Mouse (Mus musculus) midbrain, postnatal 0 days (tissue): ENCODE data around the gene Nsg1. TPM values are rescaled to one million over a fixed set of nuclear protein-coding genes. Genes with fewer than 3 reads are reported as not detected.

Experiments
- ATAC-seq: fragments of 200-750 bp; cut with Nextera tagmentation; 2 replicates; pipeline ENCODE4 v1.8.0; 2017; ENCODE audit warnings: moderate number of reproducible peaks, mild to moderate bottlenecking, moderate TSS enrichment, moderate library complexity; ENCODE audit not compliant: low FRiP score
- DNase-seq: peaks from one replicate; pipeline ENCODE4 v3.0.0-alpha.2; 2015; ENCODE audit warnings: low spot score
- H3K27ac ChIP-seq: fragments of 300-500 bp; sonication (generic); 2 replicates; pipeline ENCODE4 v1.5.1; 2014; ENCODE audit warnings: low read depth, mild to moderate bottlenecking, low read length, mixed read lengths
- H3K27me3 ChIP-seq: fragments of 300-500 bp; sonication (generic); 2 replicates; pipeline ENCODE4 v1.6.1; 2014; ENCODE audit warnings: low read length, control low read depth, mixed read lengths; ENCODE audit not compliant: insufficient read depth
- H3K36me3 ChIP-seq: fragments of 300-500 bp; sonication (generic); 2 replicates; pipeline ENCODE4 v1.6.1; 2014; ENCODE audit warnings: low read length, control low read depth, mixed read lengths; ENCODE audit not compliant: insufficient read depth
- H3K4me1 ChIP-seq: fragments of 300-500 bp; sonication (generic); 2 replicates; pipeline ENCODE4 v1.6.1; 2014; ENCODE audit warnings: mild to moderate bottlenecking, control low read depth, antibody characterized with exemption, low read length, mixed read lengths; ENCODE audit not compliant: insufficient read depth
- H3K4me2 ChIP-seq: fragments of 300-500 bp; sonication (generic); 2 replicates; pipeline ENCODE4 v1.6.1; 2014; ENCODE audit warnings: low read depth, mild to moderate bottlenecking, low read length, mixed read lengths; ENCODE audit not compliant: poor library complexity, severe bottlenecking
- H3K4me3 ChIP-seq: fragments of 300-500 bp; sonication (generic); 2 replicates; pipeline ENCODE4 v1.5.1; 2014; ENCODE audit warnings: low read depth, mild to moderate bottlenecking, low read length, moderate library complexity
- H3K9ac ChIP-seq: fragments of 300-500 bp; sonication (generic); replicated peaks from 2 replicates; pipeline ENCODE4 v1.6.1; 2014; ENCODE audit warnings: mild to moderate bottlenecking, low read length, moderate library complexity, mixed read lengths; ENCODE audit not compliant: poor library complexity, severe bottlenecking
- H3K9me3 ChIP-seq: fragments of 300-500 bp; sonication (generic); 2 replicates; pipeline ENCODE4 v1.6.1; 2016; ENCODE audit warnings: low read length, control low read depth
- CTCF ChIP-seq: IDR thresholded peaks from 2 replicates; pipeline ENCODE4 v1.5.1; 2016; ENCODE audit warnings: antibody characterized with exemption, mild to moderate bottlenecking
- WGBS: fragments of 180-500 bp; shearing (Covaris S2); extraction: QIAGEN DNeasy Blood & Tissue Kit; methylation state at CpG from one replicate; pipeline ENCODE4 v1.1.7; 2014; 5-methylcytosine and 5-hydroxymethylcytosine counted together
- polyA plus RNA-seq: library from polyadenylated mRNA; unstranded; fragments of >200 nt; fragmentation: Nextera tagmentation; extraction: Ambion mirVana; gene quantifications from 2 replicates; pipeline ENCODE4 v1.2.1, GENCODE M21; 2015
- total RNA-seq: library from RNA; depleted of rRNA; stranded (reverse); fragments of >200 nt; gene quantifications from 2 replicates; pipeline ENCODE4 v1.2.3, GENCODE M21; 2014

Gene Nsg1
- total and polyA plus RNA-seq, 2 experiments from 2014 or later = 1,351 to 1,877 TPM

DNA sequence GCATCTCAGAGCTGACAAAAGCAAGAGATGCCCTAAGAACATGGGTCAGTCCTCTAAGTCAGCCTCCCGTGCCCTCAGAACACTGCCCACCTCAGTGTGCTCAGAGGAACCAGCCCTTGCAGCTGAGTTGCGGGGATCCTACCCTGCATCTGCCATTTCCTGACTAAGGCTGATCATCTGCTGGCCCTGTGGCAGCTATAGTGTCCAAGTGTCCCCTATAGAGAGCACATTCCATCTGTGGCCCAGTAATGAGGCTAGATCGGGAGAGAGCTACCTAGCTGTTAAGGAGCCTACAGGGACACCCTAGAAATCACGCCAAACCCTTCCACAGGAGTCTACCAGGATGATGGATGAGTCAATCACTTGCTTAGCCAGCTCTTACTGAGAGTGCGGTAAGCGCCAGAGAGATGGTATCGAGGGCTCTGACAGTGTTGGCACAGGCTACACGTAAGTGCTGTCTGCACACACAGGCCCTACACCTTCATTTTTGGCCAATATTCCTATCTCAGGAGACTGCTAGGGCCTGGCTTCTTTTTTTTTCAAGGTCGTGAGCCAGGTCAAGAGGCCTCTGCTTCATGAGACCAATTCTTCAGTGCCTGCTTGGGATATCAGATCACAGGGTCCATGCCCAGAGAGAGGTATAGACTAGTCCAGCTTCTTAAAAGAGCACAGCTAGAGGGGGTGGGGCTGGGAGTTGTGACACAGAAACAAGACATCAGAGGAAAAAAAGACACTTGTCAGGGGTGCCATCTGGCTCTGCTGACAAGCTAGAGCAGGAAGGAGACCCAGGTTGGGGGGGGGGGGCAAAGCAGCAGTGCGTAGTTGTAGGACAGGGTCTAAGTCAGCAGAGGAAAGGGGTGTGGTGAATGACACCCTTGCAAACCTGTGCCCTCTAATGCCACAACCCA, 7.3 kb downstream of the Nsg1 start:
- Histone ChIP-seq H3K9me3 (no peaks in the 10 kb centered on the region), H3K4me2 (peak overlapping the region; percentile 30; the same call in 1 of the 2 replicates), H3K4me1 (peaks cover 45% of the 10 kb centered on the region), H3K27me3 (no peaks in the 10 kb centered on the region), H3K4me3 (no peak overlapping the region), H3K36me3 (peaks cover 76% of the 10 kb centered on the region), H3K9ac (no peak overlapping the region), H3K27ac (no peak overlapping the region)
- TF ChIP-seq CTCF = no peak
- ATAC-seq (no peak), DNase-seq (peak; percentile 44)
- 73% methylated on average over 9 of the region's 10 CpGs for WGBS

DNA sequence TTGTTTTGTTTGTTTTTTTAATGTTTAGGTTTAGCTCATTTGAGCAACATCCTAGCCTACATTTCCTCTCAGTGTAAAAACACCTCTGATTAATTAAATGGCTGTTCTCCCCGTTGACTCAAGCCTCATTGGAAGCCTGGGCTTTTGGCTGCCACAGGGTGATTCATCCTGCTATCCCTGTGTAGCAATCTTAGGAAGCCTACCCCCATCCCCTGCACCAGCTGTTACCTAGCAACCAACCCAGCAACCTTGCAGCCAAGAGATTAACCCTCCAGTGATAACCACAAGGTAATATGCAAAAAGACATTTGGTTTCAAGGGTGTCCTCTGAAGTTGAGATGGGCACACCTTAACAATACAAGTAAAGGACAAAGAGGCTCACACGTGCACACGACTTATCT, 8.4 kb downstream of the Nsg1 start:
- DNase-seq (peak; percentile 33), ATAC-seq (no peak)
- WGBS = 27% methylated on average over 3 of the region's 3 CpGs
- H3K36me3 ChIP-seq = peaks cover 73% of the 10 kb centered on the region
- peak overlapping the region; percentile 30 for H3K4me2 ChIP-seq
- peaks cover 33% of the 10 kb centered on the region for H3K4me1 ChIP-seq
- H3K27me3 ChIP-seq = no peaks in the 10 kb centered on the region
- no peak overlapping the region for H3K4me3 ChIP-seq
- H3K9ac ChIP-seq = no peak overlapping the region
- H3K27ac ChIP-seq = no peak overlapping the region
- TF ChIP-seq CTCF = no peak
- no peaks in the 10 kb centered on the region for H3K9me3 ChIP-seq

DNA sequence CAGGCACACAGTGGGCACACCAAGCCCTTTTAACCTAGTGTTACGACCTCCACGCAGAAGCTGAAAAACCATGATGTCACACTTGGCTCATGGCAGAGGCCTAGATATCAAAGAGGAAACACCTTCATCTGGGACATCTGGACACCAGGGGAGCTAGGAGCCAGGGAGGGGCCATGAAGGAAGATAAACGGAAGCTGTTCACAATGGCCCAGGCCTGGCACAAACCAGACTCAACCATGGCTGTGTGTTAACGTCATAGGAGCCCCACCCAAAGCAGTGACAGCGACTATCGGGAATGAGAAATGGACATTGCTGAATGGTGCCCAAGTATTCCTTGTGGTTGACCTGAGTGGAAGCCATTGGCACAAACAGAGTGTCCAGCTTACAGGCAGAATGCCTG, 13.2 kb downstream of the Nsg1 start:
- no peaks in the 10 kb centered on the region for H3K27me3 ChIP-seq

DNA sequence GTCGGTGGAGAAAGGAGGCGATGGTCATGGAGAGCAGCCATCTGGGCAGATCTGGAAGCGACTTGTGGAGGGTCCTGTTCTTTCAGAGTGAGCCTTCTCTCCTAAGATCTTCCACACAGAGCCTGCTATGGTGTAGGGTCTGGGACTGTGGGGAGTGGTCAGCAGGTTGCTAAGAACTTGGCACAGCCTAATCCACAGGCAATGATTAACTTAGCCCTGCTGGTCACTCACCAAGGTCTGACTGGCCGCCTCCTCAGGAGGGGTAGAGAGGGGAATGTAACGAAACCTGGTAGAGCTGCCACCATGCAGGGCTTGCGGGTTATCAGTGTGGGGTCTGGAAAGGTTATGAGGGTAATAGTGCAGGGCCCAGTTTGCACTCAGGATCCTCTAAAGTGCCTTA, 18.8 kb downstream of the Nsg1 start:
- H3K4me1 ChIP-seq = no peaks in the 10 kb centered on the region
- H3K4me3 ChIP-seq = no peak overlapping the region
- no peak overlapping the region for H3K27ac ChIP-seq
- ATAC-seq (no peak), DNase-seq (no peak)
- no peak for TF ChIP-seq CTCF
- H3K9me3 ChIP-seq = no peaks in the 10 kb centered on the region
- H3K4me2 ChIP-seq = no peak overlapping the region
- no peak overlapping the region for H3K9ac ChIP-seq
- no peaks in the 10 kb centered on the region for H3K27me3 ChIP-seq
- peaks cover 88% of the 10 kb centered on the region for H3K36me3 ChIP-seq
- WGBS = 87% methylated on average over 6 of the region's 6 CpGs

More for the DNA sequence above, 13.2 kb downstream of the Nsg1 start:
- Histone ChIP-seq H3K36me3 (peaks cover 73% of the 10 kb centered on the region), H3K4me2 (no peak overlapping the region), H3K4me1 (0 out of 2 replicates have a peak, but pooled peaks cover under 1% of the 10 kb centered on the region), H3K27ac (no peak overlapping the region), H3K9me3 (no peaks in the 10 kb centered on the region), H3K9ac (no peak overlapping the region), H3K4me3 (no peak overlapping the region)
- ATAC-seq (no peak), DNase-seq (no peak)
- 93% methylated on average over 6 of the region's 6 CpGs for WGBS
- no peak for TF ChIP-seq CTCF

DNA sequence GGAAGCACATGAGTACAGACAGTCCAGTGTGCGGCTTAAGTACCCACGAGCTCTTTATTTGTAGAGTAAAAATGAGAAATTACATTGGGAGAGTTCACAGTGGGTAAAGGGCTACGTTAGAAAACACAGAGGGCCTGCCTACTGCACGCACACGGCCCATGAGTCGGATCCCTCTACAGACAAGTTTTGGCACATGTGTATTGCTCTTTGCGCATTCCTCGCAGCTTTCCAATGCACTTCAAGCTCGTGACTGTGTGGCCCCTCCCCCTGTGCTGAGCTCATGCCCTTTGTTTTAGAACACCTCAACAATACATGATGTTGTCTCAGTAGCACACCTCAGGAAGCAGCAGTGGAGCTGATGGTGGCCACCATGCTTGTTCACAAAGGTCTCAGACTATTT, 22.5 kb downstream of the Nsg1 start:
- H3K9ac ChIP-seq = no peak overlapping the region
- H3K4me3 ChIP-seq = no peak overlapping the region
- no peak overlapping the region for H3K4me2 ChIP-seq
- H3K4me1 ChIP-seq = no peaks in the 10 kb centered on the region
- TF ChIP-seq CTCF = no peak
- ATAC-seq (no peak), DNase-seq (no peak)
- no peaks in the 10 kb centered on the region for H3K27me3 ChIP-seq
- H3K9me3 ChIP-seq = no peaks in the 10 kb centered on the region
- H3K27ac ChIP-seq = no peak overlapping the region
- 88% methylated on average over 9 of the region's 9 CpGs for WGBS
- H3K36me3 ChIP-seq = peaks cover 66% of the 10 kb centered on the region

DNA sequence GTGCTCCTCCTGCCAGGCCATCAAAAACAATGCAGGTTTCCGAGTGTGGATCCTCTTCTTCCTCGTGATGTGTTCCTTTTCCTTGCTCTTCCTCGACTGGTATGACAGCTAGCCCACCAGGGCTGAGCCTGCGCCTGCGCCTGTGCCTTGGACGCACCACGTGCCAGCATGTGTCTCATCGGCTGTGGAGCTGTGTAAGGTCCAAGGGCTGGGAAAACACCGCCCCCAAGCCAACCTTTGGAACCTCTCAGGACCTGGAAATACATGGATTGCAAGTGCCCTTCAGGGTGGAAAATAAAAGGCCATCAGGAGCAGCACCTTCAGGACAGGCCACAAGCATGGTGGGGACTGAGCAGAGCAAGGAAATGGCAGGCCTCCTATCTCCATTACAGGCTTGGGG, 23.5 kb downstream of the Nsg1 start:
- H3K4me2 ChIP-seq = no peak overlapping the region
- WGBS = 95% methylated on average over 9 of the region's 9 CpGs
- no peak overlapping the region for H3K9ac ChIP-seq
- no peak overlapping the region for H3K4me3 ChIP-seq
- H3K27me3 ChIP-seq = no peaks in the 10 kb centered on the region
- DNase-seq = no peak
- H3K36me3 ChIP-seq = peaks cover 57% of the 10 kb centered on the region
- no peak overlapping the region for H3K27ac ChIP-seq
- H3K9me3 ChIP-seq = no peaks in the 10 kb centered on the region
- TF ChIP-seq CTCF = no peak
- H3K4me1 ChIP-seq = no peaks in the 10 kb centered on the region
- ATAC-seq = 0 out of 2 replicates have a peak, but pooled peaks have one; percentile 14
